Mouse (Mus musculus): ENCODE results near the gene Thap3.

DNA sequence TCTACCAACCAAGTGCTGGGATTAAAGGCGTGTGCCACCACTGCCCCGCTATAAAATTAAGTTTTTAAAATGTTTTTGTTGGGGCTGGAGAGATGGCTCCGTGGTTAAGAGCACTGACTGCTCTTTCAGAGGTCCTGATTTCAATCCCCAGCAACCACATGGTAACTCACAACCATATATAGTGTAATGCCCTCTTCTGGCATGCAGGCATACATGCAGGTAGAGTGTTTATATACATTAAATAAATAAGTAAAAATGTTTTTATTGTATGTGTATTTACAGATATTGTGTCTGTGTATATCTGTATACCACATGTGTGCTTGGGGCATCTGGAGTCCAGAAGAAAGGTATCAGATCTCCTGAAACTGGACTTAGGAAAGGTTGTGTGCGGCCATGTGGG lies 12.5 kb upstream of the Thap3 start:
- TF ChIP-seq CTCF (IDR thresholded peaks at IDR 0.05; ENCODE audit: low read depth), result peak; percentile 52; the same call in 1 of the 2 replicates
- TF ChIP-seq EP300 (optimal IDR thresholded peaks at IDR 0.05), result no peak
